Mouse (Mus musculus) retina, postnatal 7 days (tissue): ENCODE measurements around the gene Sp4.

ENCODE experiments used
- DNase-seq: peaks from one replicate; pipeline ENCODE4 v3.0.0-alpha.2; 2012; ENCODE audit warnings: low read depth, low spot score

Gene Sp4

DNA sequence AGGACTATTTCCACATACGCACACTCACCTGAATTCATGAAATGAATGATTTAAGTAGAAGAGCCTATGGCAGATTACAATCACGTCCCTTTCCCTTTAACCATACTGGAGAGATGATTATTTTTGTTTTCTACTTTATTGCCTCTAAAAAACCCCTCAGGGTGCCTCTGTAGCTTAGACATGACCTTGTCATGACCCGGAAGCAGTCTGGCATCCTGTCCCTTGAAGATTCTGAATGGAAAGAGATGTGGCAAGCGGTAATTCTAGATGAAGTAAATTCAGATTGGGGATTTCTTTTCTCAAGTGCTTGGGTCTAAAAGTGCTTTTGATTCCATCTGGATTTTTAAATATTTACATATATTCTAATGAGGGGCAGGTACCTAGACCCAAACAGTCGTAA lies 24.9 kb downstream of the Sp4 start:
- no peak for DNase-seq

DNA sequence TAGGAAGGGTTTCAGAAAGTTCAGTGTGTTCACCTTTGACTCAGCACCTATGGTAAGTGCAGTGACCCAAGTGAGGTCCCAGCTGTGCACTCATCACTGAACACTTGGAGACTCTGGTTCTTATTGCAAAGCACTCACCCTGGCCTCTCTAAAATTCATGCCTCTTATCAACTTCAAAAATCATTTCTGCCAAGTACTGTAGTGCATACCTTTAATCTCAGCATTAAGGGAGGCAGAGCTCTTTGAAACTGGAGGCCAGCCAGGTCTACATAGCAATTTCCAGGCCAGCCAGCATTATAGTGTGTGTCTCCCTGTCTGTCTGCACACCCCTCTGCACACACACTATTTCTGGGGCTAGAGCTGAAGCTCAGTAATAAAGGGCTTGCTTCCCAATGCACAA lies 36.3 kb downstream of the Sp4 start:
- no peak for DNase-seq

DNA sequence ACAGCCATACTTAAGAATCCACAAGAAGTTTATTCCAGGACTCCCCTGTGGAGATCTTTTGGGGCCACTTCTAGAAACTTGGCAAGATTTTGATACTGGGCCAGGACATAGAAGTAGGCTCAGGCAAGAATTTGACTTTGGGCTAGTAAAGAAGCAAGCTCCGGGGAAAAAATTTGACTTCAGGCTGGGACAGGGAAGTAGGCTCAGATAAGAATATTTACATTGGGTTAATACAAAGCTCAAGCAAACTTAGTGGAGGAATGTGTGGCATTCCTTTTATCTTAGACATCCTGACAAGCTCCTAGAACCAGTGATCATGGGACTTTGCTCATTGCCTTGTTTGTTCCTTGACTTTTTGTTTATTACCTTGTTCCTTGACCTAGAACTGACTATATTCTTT lies 37.4 kb downstream of the Sp4 start:
- DNase-seq, result no peak

DNA sequence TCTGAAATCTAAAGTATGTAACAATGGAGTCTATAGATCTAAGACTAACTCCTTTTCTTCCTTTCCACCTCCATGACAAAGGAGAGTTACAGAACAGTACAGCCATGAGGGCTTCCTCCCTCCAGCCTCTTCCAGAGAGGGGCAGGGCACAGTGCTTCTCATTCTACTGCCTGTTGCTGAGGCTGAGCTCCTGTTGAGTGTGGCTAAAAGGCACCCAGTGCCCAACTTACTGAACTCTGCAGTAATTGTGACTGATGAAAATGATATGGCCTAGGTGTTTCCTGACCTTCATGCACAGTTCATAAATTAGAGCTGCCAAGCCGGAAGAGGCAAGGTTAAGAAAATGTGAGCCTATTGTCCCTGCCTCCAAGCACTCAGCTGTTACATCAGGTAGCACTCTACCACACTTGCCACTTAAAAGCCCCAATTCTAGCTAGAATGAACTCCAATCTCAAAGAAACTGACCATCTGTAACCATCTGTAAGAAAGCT lies 45.9 kb downstream of the Sp4 start:
- DNase-seq, result no peak

DNA sequence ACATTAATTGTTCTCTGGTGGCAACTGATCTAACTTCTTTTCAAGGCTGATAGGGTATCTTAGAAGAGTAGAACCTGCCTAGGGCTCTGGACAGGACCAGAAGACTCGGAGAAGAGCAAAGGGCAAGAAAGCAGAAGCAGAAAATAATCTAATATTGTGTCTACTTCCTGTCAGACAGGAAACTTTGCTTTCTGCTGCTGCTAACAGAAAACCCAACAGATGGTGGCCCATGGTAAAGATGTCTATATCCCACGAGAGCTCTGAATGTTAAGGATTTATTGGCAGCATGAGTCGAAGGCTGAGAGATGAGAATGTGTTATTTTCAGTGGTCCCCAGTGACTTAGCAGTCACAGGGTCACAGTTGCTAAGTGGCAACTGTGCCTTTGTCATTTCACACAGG lies 80.1 kb downstream of the Sp4 start:
- no peak for DNase-seq

DNA sequence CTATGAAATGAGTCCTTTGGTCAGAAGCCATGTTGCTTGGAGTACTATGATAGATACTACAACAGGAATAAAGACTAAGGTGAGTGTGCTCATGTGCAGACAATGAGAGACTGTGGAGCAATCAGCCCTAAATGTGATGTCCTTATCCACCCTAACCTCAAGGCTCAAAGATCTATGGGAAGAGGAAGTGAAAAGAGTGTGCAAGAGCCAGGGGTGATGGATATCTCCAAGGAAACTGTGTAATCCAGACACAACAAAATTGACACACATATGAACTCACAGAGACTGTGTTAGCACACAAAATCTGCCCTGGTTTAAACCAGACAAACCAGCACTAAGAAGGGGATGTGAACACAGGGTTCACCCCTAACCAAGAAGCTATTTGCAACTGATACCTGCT lies 81.2 kb downstream of the Sp4 start:
- DNase-seq, result no peak

DNA sequence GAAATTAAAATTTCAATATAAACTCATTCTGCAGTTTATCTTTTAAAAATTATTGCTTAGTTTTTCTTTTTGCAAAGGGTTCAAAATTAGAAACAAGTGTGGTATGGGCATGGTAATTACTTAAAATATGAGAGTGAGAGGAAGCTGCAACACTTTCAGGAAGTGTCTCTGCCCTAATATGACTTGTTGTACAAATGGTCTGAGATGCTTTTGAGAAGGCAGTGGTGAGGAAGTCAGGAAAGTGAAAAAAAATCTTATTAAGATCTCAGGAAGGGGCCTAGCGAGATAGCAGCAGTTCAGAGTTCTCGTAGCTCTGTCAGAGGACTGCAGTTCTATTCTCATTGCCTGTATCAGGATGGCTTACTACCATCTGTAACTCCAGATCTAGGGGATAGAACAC lies 89.1 kb downstream of the Sp4 start:
- DNase-seq, result no peak

DNA sequence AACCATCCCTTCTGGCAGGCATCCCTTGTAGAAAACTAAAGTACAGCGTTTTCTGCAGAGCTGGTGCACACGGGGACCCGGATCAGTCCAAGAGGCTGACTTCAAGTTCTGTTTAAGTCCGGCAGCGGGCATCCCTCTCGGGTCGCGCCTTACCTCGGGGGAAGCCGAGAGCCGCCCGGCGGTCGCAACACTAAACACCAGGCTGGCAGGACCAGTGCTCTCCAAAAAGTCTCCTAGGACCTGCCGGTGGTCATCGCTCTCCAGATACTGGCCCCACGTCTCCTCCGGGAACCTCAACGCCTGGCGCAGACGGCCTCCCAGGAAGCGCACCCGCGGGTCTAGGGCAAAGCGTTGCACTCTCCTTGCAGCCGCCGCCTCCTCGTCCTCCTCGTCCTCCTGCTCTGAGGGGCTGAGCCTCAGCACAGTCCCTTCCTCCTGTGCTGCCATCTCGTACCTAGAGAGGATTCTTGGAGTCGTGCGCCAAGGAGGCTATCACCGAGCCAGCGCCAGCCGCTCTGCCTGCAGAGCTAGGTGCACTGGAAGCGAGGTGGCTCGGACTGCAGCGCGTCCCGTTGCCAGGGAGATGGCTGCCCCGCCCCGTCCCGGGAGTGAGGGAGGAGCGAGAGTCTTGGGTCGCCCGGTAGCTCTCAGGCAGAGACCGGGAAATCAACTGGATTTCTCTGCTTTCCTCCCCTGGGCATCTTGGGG lies 102.7 kb downstream of the Sp4 start, which contains the start of gene Dnah11:
Gene Dnah11 (minus strand): TSS at position 658 of the 708 bp plus-strand sequence.
- DNase-seq, result peak; percentile 35

DNA sequence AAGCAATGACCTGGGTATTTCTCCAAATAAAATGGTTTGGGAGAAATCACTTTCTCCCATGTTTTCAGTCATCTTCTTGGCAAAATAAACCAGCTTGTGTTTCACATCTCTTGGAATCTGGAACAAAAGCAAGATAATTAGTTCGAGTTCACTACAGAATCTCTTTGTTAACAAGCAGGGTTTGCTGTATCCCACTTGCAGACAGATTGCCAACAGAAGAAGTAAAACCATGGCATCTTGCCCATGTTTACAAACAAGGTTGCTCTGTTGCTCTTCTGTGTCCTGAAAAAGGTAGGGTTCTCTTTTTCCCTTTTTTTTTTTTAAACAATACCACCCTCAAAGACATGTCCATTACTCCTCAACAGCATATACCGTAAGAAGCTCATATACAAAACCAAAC lies 104.7 kb downstream of the Sp4 start:
- no peak for DNase-seq

DNA sequence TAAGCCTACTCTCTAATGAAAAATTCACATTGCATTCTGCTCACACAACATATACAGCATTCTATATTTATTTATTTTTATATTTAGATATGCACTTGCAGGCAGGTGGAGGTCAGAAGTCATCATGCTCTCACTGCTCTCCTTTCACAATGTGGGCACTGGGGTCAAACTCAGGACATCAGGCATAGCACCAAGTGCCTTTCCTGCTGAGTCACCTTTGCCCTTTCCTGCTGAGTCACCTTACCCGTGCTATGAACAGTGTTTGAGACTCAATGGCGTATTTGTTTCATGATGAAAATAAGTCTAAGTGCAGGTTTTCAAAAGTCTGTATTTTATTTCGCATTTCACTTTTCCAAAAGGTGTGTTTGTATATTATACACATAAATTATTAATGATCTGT lies 111.7 kb downstream of the Sp4 start:
- DNase-seq, result no peak

DNA sequence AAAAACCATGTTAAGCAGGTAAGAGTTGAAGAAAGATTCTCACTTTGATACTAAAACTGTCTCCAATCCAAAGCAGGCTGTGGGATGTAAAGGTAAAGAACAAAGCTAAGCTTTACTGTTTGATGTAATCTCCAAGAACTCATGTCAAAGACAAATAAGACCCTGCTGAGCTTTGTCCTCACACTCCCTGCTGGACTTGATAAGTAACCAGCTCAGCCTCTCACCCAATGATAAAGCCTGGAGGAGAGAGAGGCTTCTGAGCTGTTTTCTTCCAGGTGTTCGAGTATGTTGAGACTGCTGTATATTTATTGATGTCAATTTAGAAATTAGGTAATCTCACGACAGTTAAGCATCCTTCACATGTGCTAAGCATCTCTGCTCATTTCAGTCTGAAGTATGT lies 113.6 kb downstream of the Sp4 start:
- DNase-seq, result no peak

DNA sequence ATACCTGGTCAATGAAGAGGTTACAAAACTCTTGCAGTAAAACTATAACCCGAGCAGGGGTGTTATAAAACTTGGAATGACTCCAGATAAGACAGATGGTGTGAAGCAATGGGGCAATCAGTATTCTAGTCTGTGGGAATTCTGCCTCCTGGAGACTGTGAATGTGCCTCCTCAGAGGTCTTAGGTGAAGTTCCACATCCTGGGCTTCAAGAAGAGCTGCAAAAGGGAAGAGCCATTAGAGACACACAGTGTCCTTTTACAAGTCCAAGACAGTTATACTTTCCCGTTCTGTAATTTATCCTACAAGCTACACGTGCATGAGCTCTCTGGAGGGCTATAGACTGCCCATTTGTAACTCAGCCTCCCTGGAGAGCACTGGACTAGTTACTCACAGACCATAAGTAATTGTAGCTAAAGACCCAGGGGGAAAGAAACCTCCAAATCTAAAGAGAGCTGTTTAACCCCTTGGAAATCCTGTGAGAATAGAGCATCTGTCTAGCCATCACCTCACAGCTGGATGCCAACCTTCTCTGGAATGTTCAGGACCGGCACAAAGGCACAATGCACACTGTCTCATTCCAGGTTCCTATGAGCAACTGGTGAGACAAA lies 114.3 kb downstream of the Sp4 start:
- DNase-seq, result no peak

DNA sequence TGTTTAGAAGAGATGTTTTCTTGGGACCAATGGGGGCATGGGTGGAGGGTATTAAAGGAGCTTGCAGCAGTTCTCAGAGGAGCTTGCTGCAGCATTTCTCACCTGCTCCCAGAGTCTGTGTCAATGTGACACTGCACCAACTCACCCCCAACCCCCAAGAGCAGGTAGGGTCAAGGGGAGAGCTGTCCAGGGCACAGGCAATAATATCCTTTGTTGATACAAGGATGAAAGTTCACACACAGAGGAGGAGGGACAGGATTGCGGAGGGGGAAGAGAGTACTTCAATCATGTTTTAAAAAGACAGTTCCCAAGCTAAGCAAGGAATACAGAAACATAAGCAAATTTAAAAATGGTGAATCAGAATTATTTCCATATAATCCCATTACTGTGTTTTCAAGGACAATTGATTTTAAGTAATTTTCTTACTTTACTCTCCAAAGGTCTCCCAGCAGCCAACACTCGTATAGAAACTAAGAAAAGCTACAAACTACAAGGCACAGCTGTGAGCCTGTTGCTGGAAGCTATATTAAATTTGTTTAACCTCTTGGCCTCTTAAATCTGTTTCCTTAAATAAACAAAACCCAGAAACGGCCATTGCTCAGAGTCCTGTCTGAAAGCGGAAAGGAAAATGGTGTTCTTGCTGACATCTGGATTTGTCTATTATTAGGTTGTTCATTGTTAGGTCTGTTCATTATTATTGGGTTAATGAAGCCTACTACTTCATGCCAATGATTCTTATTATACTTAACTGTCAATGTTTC lies 114.9 kb downstream of the Sp4 start:
- DNase-seq, result no peak
